Mouse (Mus musculus) heart, embryonic 12.5 days (tissue): ENCODE measurements around the gene Hcn2. TPM values are rescaled to one million over a fixed set of nuclear protein-coding genes. Genes with fewer than 3 reads are reported as not detected.

Experiments used
- ATAC-seq: fragments of 200-750 bp; cut with Nextera tagmentation; 2 replicates; pipeline ENCODE4 v1.8.0; 2017; ENCODE audit warnings: moderate TSS enrichment, moderate library complexity; ENCODE audit not compliant: insufficient number of reproducible peaks, low FRiP score
- H3K27ac ChIP-seq: fragments of 300-500 bp; sonication (generic); 2 replicates; pipeline ENCODE4 v1.5.1; 2016; ENCODE audit warnings: mild to moderate bottlenecking, moderate library complexity; ENCODE audit not compliant: poor library complexity, severe bottlenecking
- H3K27me3 ChIP-seq: fragments of 300-500 bp; sonication (generic); replicated peaks from 2 replicates; pipeline ENCODE4 v1.6.1; 2016; ENCODE audit warnings: mild to moderate bottlenecking, moderate library complexity
- H3K36me3 ChIP-seq: fragments of 300-500 bp; sonication (generic); 2 replicates; pipeline ENCODE4 v1.6.1; 2016; ENCODE audit warnings: mild to moderate bottlenecking, moderate library complexity
- H3K4me1 ChIP-seq: fragments of 300-500 bp; sonication (generic); replicated peaks from 2 replicates; pipeline ENCODE4 v1.6.1; 2016; ENCODE audit warnings: mild to moderate bottlenecking
- H3K4me2 ChIP-seq: fragments of 300-500 bp; sonication (generic); 2 replicates; pipeline ENCODE4 v1.6.1; 2016; ENCODE audit warnings: mild to moderate bottlenecking, moderate library complexity
- H3K4me3 ChIP-seq: fragments of 300-500 bp; sonication (generic); 2 replicates; pipeline ENCODE4 v1.5.1; 2016; ENCODE audit warnings: mild to moderate bottlenecking
- H3K9ac ChIP-seq: fragments of 300-500 bp; sonication (generic); 2 replicates; pipeline ENCODE4 v1.6.1; 2016; ENCODE audit warnings: mild to moderate bottlenecking, moderate library complexity
- H3K9me3 ChIP-seq: fragments of 300-500 bp; sonication (generic); replicated peaks from 2 replicates; pipeline ENCODE4 v1.6.1; 2016; ENCODE audit warnings: mild to moderate bottlenecking, moderate library complexity
- WGBS: fragments of 180-500 bp; shearing (Covaris S2); methylation state at CpG from one replicate; pipeline ENCODE4 v1.1.7; 2016; 5-methylcytosine and 5-hydroxymethylcytosine counted together
- polyA plus RNA-seq: library from polyadenylated mRNA; unstranded; fragments of >200 nt; fragmentation: Nextera tagmentation; extraction: Ambion mirVana; gene quantifications from 2 replicates; pipeline ENCODE4 v1.2.1, GENCODE M21; 2016

The Hcn2 gene
- polyA plus RNA-seq, result not detected in 2 replicates

GRCm38 (mm10) chr10:79716254-79716987 is at the start of gene Hcn2:
Gene Hcn2 (plus strand): TSS chr10:79716634.
- H3K9ac ChIP-seq, result peak within 1 kb of the TSS; percentile 63
- H3K4me2 ChIP-seq, result peak within 1 kb of the TSS; percentile 98
- H3K27ac ChIP-seq, result no peak within 1 kb of the TSS
- peak within 1 kb of the TSS; percentile 58 for H3K4me3 ChIP-seq
- no peaks in the 10 kb centered on the region for H3K9me3 ChIP-seq
- H3K36me3 ChIP-seq, result peaks cover 8% of the 10 kb centered on the region
- 4% methylated on average over 73 of the region's 91 CpGs for WGBS
- no peak for ATAC-seq
- H3K27me3 ChIP-seq, result peaks cover 73% of the 10 kb centered on the region
- peaks cover 27% of the 10 kb centered on the region for H3K4me1 ChIP-seq

GRCm38 (mm10) chr10:79668076-79668475 is 48.4 kb upstream of the Hcn2 start:
- Histone ChIP-seq H3K4me1 (peaks cover 12% of the 10 kb centered on the region), H3K27ac (no peak overlapping the region), H3K4me2 (no peak overlapping the region), H3K27me3 (peaks cover 14% of the 10 kb centered on the region), H3K36me3 (peaks cover 5% of the 10 kb centered on the region; the same call in 1 of the 2 replicates), H3K9ac (no peak overlapping the region), H3K9me3 (no peaks in the 10 kb centered on the region), H3K4me3 (no peak overlapping the region)
- 80% methylated on average over 5 of the region's 5 CpGs for WGBS
- no peak for ATAC-seq

- H3K27ac ChIP-seq, result peak within 1 kb of the TSS; percentile 87
- H3K9me3 ChIP-seq, result no peaks in the 10 kb centered on the region
- ATAC-seq, result peak; percentile 80
- H3K27me3 ChIP-seq, result peaks cover 14% of the 10 kb centered on the region
- H3K9ac ChIP-seq, result peak within 1 kb of the TSS; percentile 84
- peak within 1 kb of the TSS; percentile 80 for H3K4me2 ChIP-seq
- H3K36me3 ChIP-seq, result peaks cover 13% of the 10 kb centered on the region
- H3K4me3 ChIP-seq, result peak within 1 kb of the TSS; percentile 90
- under 1% methylated on average over 45 of the region's 45 CpGs for WGBS
- peaks cover 12% of the 10 kb centered on the region for H3K4me1 ChIP-seq
Observed at GRCm38 (mm10) chr10:79668771-79669575, 47.5 kb upstream of the Hcn2 start, which contains the start of gene Tpgs1. Gene Tpgs1 (plus strand): TSS chr10:79669369.

GRCm38 (mm10) chr10:79669576-79670057 is 46.8 kb upstream of the Hcn2 start:
- peak overlapping the region; percentile 84 for H3K9ac ChIP-seq
- H3K27ac ChIP-seq, result peak overlapping the region; percentile 87
- H3K4me2 ChIP-seq, result peak overlapping the region; percentile 80
- peak overlapping the region; percentile 90 for H3K4me3 ChIP-seq
- peaks cover 15% of the 10 kb centered on the region for H3K36me3 ChIP-seq
- H3K27me3 ChIP-seq, result peaks cover 14% of the 10 kb centered on the region
- peaks cover 12% of the 10 kb centered on the region for H3K4me1 ChIP-seq
- ATAC-seq, result peak; percentile 65
- WGBS, result under 1% methylated on average over 47 of the region's 47 CpGs
- no peaks in the 10 kb centered on the region for H3K9me3 ChIP-seq

GRCm38 (mm10) chr10:79670071-79670888 is 46.2 kb upstream of the Hcn2 start:
- peaks cover 8% of the 10 kb centered on the region for H3K27me3 ChIP-seq
- H3K4me2 ChIP-seq, result peak overlapping the region; percentile 80
- no peaks in the 10 kb centered on the region for H3K9me3 ChIP-seq
- peaks cover 15% of the 10 kb centered on the region for H3K36me3 ChIP-seq
- H3K27ac ChIP-seq, result peak overlapping the region; percentile 87; the same call in 1 of the 2 replicates
- H3K9ac ChIP-seq, result peak overlapping the region; percentile 84
- peaks cover 13% of the 10 kb centered on the region for H3K4me1 ChIP-seq
- 35% methylated on average over 15 of the region's 15 CpGs for WGBS
- H3K4me3 ChIP-seq, result peak overlapping the region; percentile 90
- peak; percentile 15; the same call in 1 of the 2 replicates for ATAC-seq

GRCm38 (mm10) chr10:79671396-79672087 is 44.9 kb upstream of the Hcn2 start:
- H3K4me2 ChIP-seq, result no peak overlapping the region
- H3K9ac ChIP-seq, result no peak overlapping the region
- H3K27me3 ChIP-seq, result peaks cover 7% of the 10 kb centered on the region; the same call in 1 of the 2 replicates
- no peak overlapping the region for H3K4me3 ChIP-seq
- H3K36me3 ChIP-seq, result peaks cover 21% of the 10 kb centered on the region
- no peak overlapping the region for H3K27ac ChIP-seq
- no peaks in the 10 kb centered on the region for H3K9me3 ChIP-seq
- peaks cover 21% of the 10 kb centered on the region for H3K4me1 ChIP-seq
- no peak for ATAC-seq
- 73% methylated on average over 6 of the region's 6 CpGs for WGBS

GRCm38 (mm10) chr10:79672088-79672455 is 44.4 kb upstream of the Hcn2 start:
- ATAC-seq, result no peak
- Histone ChIP-seq H3K4me1 (peaks cover 21% of the 10 kb centered on the region), H3K4me2 (no peak overlapping the region), H3K27me3 (peaks cover 6% of the 10 kb centered on the region; the same call in 1 of the 2 replicates), H3K9me3 (no peaks in the 10 kb centered on the region), H3K27ac (no peak overlapping the region), H3K9ac (no peak overlapping the region), H3K4me3 (no peak overlapping the region), H3K36me3 (peaks cover 21% of the 10 kb centered on the region)
- WGBS, result 65% methylated on average over 3 of the region's 3 CpGs

- no peak overlapping the region for H3K9ac ChIP-seq
- no peak overlapping the region for H3K4me2 ChIP-seq
- no peak overlapping the region for H3K4me3 ChIP-seq
- H3K4me1 ChIP-seq, result peaks cover 21% of the 10 kb centered on the region
- H3K27me3 ChIP-seq, result peaks cover 6% of the 10 kb centered on the region; the same call in 1 of the 2 replicates
- peaks cover 21% of the 10 kb centered on the region for H3K36me3 ChIP-seq
- 81% methylated on average over 3 of the region's 3 CpGs for WGBS
- no peak overlapping the region for H3K27ac ChIP-seq
- H3K9me3 ChIP-seq, result no peaks in the 10 kb centered on the region
- no peak for ATAC-seq
Observed at GRCm38 (mm10) chr10:79673054-79673453, 43.4 kb upstream of the Hcn2 start.

- no peak overlapping the region for H3K27ac ChIP-seq
- no peak for ATAC-seq
- H3K4me2 ChIP-seq, result peak overlapping the region; percentile 11
- H3K36me3 ChIP-seq, result peaks cover 21% of the 10 kb centered on the region
- no peak overlapping the region for H3K9ac ChIP-seq
- peaks cover 6% of the 10 kb centered on the region; the same call in 1 of the 2 replicates for H3K27me3 ChIP-seq
- 42% methylated on average over 44 of the region's 44 CpGs for WGBS
- no peak overlapping the region for H3K4me3 ChIP-seq
- peaks cover 15% of the 10 kb centered on the region for H3K4me1 ChIP-seq
- H3K9me3 ChIP-seq, result no peaks in the 10 kb centered on the region
Observed at GRCm38 (mm10) chr10:79675346-79676035, 40.9 kb upstream of the Hcn2 start.
